Mouse (Mus musculus) bone marrow, adult 2 months (tissue): ENCODE data around the gene Abca1.

Source experiments
- CTCF ChIP-seq: fragments of 200-500 bp; IDR thresholded peaks from 2 replicates; pipeline ENCODE4 v1.5.1; 2011; ENCODE audit warnings: low read length, control low read depth; ENCODE audit not compliant: control insufficient read depth, insufficient read depth
- POLR2A ChIP-seq: fragments of 200-500 bp; IDR thresholded peaks from 2 replicates; pipeline ENCODE4 v1.6.1; 2011; ENCODE audit warnings: low read depth, mild to moderate bottlenecking, control low read depth, low read length, borderline replicate concordance; ENCODE audit not compliant: control insufficient read depth

GRCm38 (mm10) chr4:52985216-52985615, 174.5 kb downstream of the Abca1 start:
- TF ChIP-seq CTCF (no peak), POLR2A (no peak)
